Mouse (Mus musculus): Measurements from ENCODE around the gene 4933411K16Rik.
A peak's percentile ranks its signal among the peaks of the same experiment; 100 is the strongest.
"Not testable (repeated sequence)": the region's sequence is repeated elsewhere in the genome, so short reads cannot be mapped to it uniquely, and the experiment has no call there.

The 4933411K16Rik gene

DNA sequence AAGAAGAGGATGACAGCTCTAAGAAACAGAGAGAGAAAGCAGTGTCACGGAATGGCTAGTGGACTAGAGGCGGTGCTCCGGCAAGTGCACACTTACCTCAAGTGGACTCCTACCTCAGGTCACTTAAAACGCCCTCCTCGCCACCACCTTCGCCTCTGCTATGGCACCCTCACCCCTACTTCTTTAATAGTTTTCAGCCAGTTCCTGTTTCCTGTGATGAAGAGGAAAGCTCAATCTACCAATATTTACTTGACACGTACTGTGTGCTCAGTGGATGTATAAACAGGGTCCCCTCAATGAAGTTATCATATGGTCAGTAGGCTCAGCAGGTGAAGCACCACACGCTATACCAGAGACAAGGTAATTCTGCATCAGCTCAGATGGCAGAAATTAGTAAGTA, 26.5 kb downstream of the 4933411K16Rik start:
- DNase-seq (ENCODE audit: low read depth, low spot score): no peak

GRCm38 (mm10) chr19:42079006-42079405, 27.0 kb downstream of the 4933411K16Rik start:
- DNase-seq (ENCODE audit: low read depth, low spot score): no peak

DNA sequence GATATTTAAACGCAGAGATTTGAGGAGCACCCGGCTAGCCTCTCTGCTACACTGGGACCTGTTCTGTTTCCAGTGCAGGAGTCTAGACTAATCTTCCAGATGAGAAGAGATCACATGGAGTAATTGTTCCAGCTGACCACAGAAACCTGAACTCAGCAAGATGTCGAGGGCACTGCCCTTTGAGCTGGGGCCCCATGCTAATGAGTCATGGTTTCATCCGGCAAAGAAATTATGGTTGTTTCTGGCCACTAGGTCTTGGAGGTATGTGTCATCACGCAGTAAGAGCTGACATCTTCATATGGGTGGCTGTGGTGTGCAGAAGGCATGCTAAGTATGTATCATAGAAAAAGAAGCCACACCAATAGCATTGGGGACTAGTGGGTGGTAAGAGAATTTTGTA, 27.9 kb downstream of the 4933411K16Rik start:
- no peak for DNase-seq (ENCODE audit: low read depth, low spot score)

GRCm38 (mm10) chr19:42080469-42080868, 28.4 kb downstream of the 4933411K16Rik start:
- DNase-seq (ENCODE audit: low read depth, low spot score): no peak

DNA sequence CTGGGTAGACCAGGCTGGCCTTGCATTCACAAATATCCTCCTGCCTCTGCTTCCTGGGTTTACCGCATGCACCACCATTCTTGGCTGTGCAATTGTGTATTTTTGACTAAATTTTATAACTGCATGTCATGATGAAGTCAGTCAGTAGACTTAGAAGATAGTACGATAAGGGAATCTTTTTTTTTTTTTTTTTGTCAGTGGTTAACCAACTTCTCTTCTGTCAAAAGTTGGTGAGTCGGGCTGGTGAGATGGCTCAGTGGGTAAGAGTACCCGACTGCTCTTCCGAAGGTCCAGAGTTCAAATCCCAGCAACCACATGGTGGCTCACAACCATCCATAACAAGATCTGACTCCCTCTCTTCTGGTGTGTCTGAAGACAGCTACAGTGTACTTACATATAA, 29.6 kb downstream of the 4933411K16Rik start:
- DNase-seq (ENCODE audit: low read depth, low spot score): not testable (repeated sequence)

DNA sequence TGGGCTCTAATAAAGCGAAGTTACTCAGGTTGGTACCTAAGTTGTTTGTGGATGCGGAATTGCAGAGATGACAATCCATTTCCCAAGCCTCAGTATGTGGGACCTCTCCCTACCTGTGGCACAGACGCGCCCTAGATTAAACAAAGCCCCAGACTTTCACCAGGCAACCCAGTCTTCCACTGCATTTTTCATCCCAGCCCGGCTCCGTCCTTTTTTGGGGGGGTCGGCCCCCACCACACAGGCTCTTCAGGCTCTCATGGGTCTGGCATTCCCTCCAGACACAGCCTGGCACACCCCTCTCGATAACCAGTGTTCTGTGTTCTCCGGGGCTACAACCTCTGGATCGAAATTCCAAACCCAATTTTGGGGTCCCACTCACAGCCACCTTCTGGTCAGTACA, 33.6 kb downstream of the 4933411K16Rik start:
- DNase-seq (ENCODE audit: low read depth, low spot score): no peak

- peak; percentile 96 for DNase-seq (ENCODE audit: low read depth, low spot score)
Measured at GRCm38 (mm10) chr19:42086166-42086565, 34.1 kb downstream of the 4933411K16Rik start, which contains the start of gene Morn4. Morn4 (minus strand) TSS chr19:42086357.

DNA sequence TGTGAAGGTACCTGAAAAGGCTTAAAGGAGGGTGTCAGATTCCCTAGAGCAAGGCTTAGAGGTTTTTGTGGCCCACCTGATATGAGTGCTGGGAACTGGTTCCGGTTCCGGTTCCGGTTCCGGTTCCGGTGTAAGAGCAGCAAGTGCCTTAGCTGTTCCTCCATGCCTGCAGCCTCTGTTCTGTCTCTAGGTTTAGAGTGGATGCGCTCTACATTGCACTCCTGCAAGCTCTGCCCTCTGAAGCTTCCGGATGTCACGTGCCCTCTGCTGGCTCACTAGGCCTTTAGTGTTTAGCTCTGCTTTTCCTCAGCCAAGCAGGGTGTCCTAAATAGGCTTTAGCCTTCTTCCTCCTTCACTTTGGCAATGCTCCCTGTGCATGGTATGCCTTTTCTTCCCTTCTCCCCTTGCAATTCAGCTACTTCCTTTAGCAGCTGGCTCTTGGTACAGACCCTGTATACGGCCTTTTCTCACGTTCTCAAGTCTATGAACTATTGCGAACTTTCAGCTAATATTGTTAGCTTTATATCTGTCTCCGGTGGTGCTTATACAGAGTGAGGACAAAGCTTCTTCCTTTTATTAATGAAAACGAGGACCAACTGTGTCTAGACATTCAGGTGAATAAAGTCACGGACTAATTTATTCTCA, 37.2 kb downstream of the 4933411K16Rik start:
- peak; percentile 82 for DNase-seq (ENCODE audit: low read depth, low spot score)

DNA sequence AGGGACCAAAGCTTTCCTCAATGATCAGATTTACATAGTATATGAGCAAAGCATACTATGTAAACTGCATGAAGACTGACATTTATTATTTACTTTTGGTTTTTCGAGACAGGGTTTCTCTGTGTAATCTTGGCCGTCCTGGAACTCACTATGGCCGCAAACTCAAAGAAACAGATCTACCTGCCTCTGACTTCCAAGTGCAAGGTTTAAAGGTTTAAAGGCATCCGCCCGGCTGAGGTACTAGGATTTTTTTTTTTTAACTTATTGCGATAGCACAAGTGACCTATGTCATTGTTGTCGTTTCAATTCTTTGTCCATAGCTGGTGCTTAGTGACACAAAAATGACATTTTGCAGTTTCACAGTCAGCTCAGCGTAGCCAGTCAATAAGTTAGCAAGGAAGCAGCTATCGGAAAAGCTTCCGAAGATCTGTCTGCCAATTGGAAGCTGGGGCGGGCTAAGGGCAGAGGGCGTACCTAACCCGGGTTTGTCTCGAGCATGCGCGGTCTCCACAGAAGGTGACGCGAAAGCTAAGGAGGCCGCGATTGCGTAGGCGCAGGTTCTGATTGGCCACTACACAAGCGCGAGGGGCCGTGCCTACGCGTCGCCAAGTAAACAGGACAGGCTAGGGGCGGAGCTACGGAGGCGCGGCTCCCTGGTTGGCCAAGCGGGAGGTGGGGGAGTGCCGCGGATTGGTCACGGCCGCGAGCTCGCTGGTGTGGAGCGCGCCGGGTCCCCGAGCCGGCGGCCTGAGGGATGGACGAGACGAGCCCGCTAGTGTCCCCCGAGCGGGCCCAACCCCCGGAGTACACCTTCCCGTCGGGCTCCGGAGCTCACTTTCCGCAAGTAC, 37.9 kb downstream of the 4933411K16Rik start, which contains the start of gene Pi4k2a:
Gene Pi4k2a, plus strand, starts transcription at position 723 of the 848 bp plus-strand sequence.
- peak; percentile 100 for DNase-seq (ENCODE audit: low read depth, low spot score)

- peak; percentile 58 for DNase-seq (ENCODE audit: low read depth, low spot score)
Measured at GRCm38 (mm10) chr19:42090637-42091141, 38.6 kb downstream of the 4933411K16Rik start.

- DNase-seq (ENCODE audit: low read depth, low spot score): no peak
Measured at GRCm38 (mm10) chr19:42099406-42099805, 47.4 kb downstream of the 4933411K16Rik start.

Data from ZHBTc4 (cell line).